ENCODE assay signal across 8 mouse cellular contexts in genomic region chr4:130896372-130896771, GRCm38 (mm10). TPM values are rescaled to one million over a fixed set of nuclear protein-coding genes. Genes with fewer than 3 reads are reported as not detected.
A peak's percentile ranks its signal among the peaks of the same experiment; 100 is the strongest.
DNase-seq lines count a peak whose midpoint lies in the region; ATAC-seq and TF ChIP-seq lines count a peak whose summit lies in the region.

No protein-coding gene starts in this region.

- intact Hi-C loops in gastrocnemius, adult 2 months (cut with DNase I) = loop anchor here (1.0 kb wide), 1 partner anchor 51 kb away; no protein-coding TSS in a partner anchor
- intact Hi-C loops in gastrocnemius, postnatal 36 days (cut with DNase I) = loop anchor here (2.0 kb wide), 1 partner anchor 50 kb away; no protein-coding TSS in a partner anchor

- no peak overlapping the region for H3K4me3 ChIP-seq in gastrocnemius, adult 2 months
- no peak overlapping the region for H3K4me3 ChIP-seq in limb, embryonic 14.5 days (replicated peaks; ENCODE audit: low read length)

- DNase-seq in gastrocnemius, adult 2 months = peak; percentile 51
- DNase-seq in gastrocnemius, postnatal 36 days = no peak
- peak; percentile 41 for DNase-seq in ovary, postnatal 14 days (ENCODE audit: low spot score)
- DNase-seq in ovary, adult 18-20 months (ENCODE audit: low spot score) = no peak
- DNase-seq in c-Kit-positive CD71-positive TER-119-positive erythroid progenitor cells, embryonic 14.5 days (ENCODE audit: low spot score) = peak; percentile 34
- DNase-seq in limb, embryonic 14.5 days (ENCODE audit: low spot score) = peak; percentile 56
- peak; percentile 53 to 73 for DNase-seq in spleen, adult 18-20 months
- DNase-seq in adipocyte (ENCODE audit: low spot score) = no peak

- peaks cover 8% of the 10 kb centered on the region for H3K4me1 ChIP-seq in limb, embryonic 14.5 days (ENCODE audit: control insufficient read depth, insufficient read depth, low read length)

- no peaks in the 10 kb centered on the region for H3K36me3 ChIP-seq in limb, embryonic 14.5 days (ENCODE audit: control insufficient read depth, insufficient read depth, low read length)

- H3K9me3 ChIP-seq in limb, embryonic 14.5 days (ENCODE audit: control insufficient read depth, low read length) = no peaks in the 10 kb centered on the region

- peak; percentile 58 for TF ChIP-seq CTCF in gastrocnemius, adult 2 months (IDR thresholded peaks at IDR 0.05)

- no peak for ATAC-seq in limb, embryonic 14.5 days (ENCODE audit: low FRiP score, low read depth)

- H3K27ac ChIP-seq in gastrocnemius, adult 2 months = no peak overlapping the region
- H3K27ac ChIP-seq in limb, embryonic 14.5 days (replicated peaks; ENCODE audit: low read depth, low read length) = no peak overlapping the region

- no peaks in the 10 kb centered on the region for H3K27me3 ChIP-seq in limb, embryonic 14.5 days (ENCODE audit: control insufficient read depth, insufficient read depth, low read length)

- 67% methylated on average over 2 of the region's 2 CpGs for WGBS in limb, embryonic 14.5 days

- TF ChIP-seq POLR2A in limb, embryonic 14.5 days (IDR thresholded peaks at IDR 0.05; ENCODE audit: borderline replicate concordance, extremely low read depth, insufficient read depth, insufficient read length) = no peak

- no peak overlapping the region for H3K4me2 ChIP-seq in limb, embryonic 14.5 days (replicated peaks; ENCODE audit: low read depth, low read length, severe bottlenecking)

- H3K9ac ChIP-seq in limb, embryonic 14.5 days (ENCODE audit: low read depth, low read length, severe bottlenecking) = no peak overlapping the region

RNA-seq across cellular contexts. Expression of gene Laptm5, which starts 16.6 kb away (rescaled TPM):
- 1 to 10 TPM; 2.5 to 5.3 TPM for total RNA-seq in gastrocnemius, adult 2 months (2021)
- 1 to 10 TPM; 4.4 to 7.9 TPM for total RNA-seq in gastrocnemius, postnatal 36 days (2021)
- 45.5 and 55.1 TPM in 2 replicates for polyA plus RNA-seq in limb, embryonic 14.5 days (2012; rRNA removed)
- 69.2 and 75.8 TPM in 2 replicates for polyA plus RNA-seq in limb, embryonic 14.5 days (2014; fragmentation: Nextera tagmentation; extraction: Ambion mirVana)

RNA-seq across cellular contexts. Expression of gene Matn1, which starts 47.8 kb away (rescaled TPM):
- not detected for total RNA-seq in gastrocnemius, adult 2 months (2021)
- total RNA-seq in gastrocnemius, postnatal 36 days (2021) = not detected
- polyA plus RNA-seq in limb, embryonic 14.5 days (2012; rRNA removed) = 471 and 564 TPM in 2 replicates
- polyA plus RNA-seq in limb, embryonic 14.5 days (2014; fragmentation: Nextera tagmentation; extraction: Ambion mirVana) = 87.5 and 113 TPM in 2 replicates

Comparison
In these comparisons a context has a peak if more than half of its experiments do, and no peak if none do; other contexts are left out.
1. DNase-seq: peak in gastrocnemius, adult 2 months (single experiment), ovary, postnatal 14 days (single experiment), c-Kit-positive CD71-positive TER-119-positive erythroid progenitor cells, embryonic 14.5 days (single experiment), limb, embryonic 14.5 days (single experiment) and spleen, adult 18-20 months (2 of 2); none in gastrocnemius, postnatal 36 days (0 of 2), ovary, adult 18-20 months (single experiment) and adipocyte (single experiment).